Mouse (Mus musculus) kidney, adult 9 months (tissue): ENCODE measurements around the gene Kazn.

Experiments
- DNase-seq: peaks from one replicate; pipeline ENCODE4 v3.0.0; 2022

Gene Kazn

GRCm38 (mm10) chr4:142240874-142241273, 1.7 kb upstream of the Kazn start:
- no peak for DNase-seq

DNA sequence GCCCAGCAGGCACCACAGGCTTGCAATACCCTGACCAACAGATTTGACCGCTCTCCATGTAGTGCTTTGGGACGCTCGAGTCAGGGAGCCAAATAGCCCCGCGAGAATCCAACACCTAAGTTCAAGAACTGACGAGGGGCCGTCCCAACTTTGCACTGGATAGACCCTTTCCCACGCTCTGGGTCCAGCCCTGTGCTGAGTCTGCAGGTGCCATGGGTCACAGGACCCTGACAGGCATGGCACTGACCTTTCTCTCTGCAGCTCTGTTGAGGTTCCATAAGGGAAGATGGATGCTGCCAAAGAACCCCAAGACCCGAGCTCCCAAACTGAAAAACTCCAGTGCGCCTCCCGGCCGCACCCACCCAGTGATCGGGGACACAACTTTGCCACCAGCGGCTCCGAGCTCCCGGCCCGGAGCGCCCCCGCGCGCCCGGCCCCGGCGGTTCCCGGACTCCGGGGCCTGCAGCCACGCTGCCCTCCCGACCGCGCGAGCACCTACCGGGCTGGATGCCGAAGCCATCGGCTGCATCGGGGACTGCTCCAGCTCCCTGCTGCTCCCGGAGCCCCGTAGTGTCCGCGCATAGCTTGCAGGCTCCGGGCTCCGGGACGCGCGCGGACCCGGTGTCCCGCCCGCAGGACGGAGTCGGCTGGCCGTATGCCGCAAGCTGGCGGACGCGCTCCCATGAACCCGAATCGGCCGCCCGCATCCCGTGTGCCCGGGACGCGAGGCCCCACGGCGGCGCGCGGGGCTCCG, 538 bp downstream of the Kazn start:
- DNase-seq, result peak; percentile 74

DNA sequence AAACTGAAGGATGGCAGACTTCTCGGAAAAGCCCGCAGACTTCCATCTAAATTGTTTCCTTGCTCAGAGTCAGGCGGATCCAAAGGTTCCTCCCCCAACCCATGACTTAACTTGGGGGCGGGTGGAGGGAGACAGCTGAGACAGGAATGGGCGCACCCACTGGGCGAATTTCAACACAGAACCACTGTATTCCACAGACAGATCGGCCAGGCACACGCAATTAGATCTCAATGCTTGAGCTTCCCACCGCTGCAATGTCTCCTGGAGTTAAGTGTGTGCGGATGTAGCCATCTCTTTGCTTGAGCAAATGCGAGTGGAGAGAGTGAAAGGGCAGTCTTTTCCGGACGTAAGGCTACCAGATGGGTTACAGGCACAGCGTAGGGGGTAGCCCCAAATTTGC, 1.2 kb downstream of the Kazn start:
- DNase-seq, result peak; percentile 71

- DNase-seq, result no peak
These were observed 2.5 kb downstream of the Kazn start for GRCm38 (mm10) chr4:142236681-142237080.

GRCm38 (mm10) chr4:142235426-142235825, 3.8 kb downstream of the Kazn start:
- DNase-seq, result no peak

- DNase-seq, result no peak
These were observed 4.4 kb downstream of the Kazn start for GRCm38 (mm10) chr4:142234828-142235227.

- no peak for DNase-seq
These were observed 10.2 kb downstream of the Kazn start for GRCm38 (mm10) chr4:142228821-142229575.

DNA sequence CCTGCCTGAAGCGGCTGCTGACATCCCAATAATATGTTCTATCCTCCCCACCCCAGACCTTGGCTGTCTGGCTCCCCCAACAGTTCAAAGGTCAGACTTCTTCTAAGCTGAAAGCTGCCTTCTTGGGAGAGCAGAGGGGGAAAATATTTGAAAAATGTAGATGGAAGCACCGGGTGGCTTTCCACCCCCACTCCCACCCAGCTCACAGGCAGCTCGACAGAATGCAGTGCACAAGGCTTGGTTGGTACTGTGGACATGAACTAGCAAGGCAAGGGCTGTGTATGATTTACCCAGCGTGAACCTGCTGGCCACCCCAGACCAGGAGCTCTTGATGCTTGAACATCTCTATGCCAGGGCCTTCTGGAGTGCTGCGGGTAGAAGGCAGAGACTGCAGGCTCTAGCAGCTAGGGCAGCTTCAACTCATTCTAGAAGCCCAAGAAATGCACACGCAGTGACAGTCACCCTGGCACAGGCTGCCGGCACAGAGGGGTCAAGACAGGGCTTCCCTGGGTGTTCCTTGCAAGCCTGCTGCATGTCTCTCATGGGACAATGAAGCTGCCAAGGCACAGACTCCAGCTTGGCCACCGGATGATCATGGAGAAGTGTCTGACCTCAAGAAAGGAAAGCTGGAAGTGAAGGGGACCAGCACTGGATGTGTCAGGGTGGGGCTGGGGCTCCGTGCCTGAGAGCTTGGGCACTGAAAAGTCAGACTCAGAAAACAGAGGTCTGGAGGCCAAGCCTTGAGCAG, 15.1 kb downstream of the Kazn start:
- peak; percentile 78 for DNase-seq

GRCm38 (mm10) chr4:142222385-142222784, 16.8 kb downstream of the Kazn start:
- no peak for DNase-seq

DNA sequence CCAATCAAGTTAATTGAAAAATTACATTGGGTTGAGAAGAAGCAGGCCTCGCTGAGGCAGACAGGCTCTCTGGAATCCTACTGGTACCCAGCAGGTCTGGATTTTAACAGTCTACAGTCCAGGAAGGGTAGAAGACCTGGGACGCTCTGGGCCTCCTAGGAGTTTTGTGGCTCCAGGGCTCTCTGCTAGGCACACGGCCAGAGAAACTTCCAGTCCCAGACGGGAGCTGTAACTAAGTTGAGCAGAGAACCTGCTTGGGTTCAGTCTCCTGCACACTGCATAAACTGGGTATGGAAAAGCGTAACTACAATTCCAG, 17.5 kb downstream of the Kazn start:
- no peak for DNase-seq

- DNase-seq, result peak; percentile 71
These were observed 18.0 kb downstream of the Kazn start for GRCm38 (mm10) chr4:142221025-142221756.

- no peak for DNase-seq
These were observed 20.2 kb downstream of the Kazn start for GRCm38 (mm10) chr4:142218997-142219396.

DNA sequence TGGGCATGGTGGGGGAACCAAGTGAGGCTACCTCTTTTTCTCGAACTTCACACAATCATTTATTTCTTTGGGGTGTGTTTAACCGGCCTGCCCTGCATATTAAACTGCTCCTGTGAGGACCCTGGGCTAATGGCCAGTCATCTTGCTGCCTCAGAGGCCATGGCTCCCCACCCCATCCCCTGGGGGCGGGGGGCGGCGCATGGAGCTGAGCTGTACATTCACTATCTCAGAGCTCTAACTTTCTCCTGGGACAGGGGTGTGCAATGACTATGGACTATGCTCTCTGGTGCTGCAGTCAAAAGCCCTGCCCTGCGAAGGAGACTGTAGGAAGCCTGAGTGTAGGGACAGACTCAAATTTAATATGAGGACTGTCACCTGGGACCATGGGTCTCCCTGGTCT, 22.2 kb downstream of the Kazn start:
- no peak for DNase-seq

DNA sequence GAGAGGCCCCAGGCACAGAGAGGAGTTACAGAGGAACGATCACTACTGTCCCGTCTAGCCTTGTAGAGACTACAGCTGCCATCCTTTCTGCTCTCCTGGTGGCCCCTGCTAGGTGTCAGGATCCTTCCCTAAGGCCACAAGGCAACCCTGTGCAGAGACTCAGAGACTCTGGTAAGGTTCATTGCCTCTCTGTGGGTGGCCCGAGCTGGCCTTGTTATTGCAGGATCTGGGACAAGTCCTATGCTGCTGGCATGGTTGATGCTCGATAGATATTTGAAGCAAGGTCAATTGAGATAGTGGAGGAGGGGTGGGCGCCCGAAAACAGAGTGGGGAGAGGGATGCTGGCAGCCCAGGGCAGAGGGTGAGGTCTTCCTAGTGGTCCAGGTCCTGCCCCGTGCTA, 23.4 kb downstream of the Kazn start:
- DNase-seq, result peak; percentile 73

- no peak for DNase-seq
These were observed 24.7 kb downstream of the Kazn start for GRCm38 (mm10) chr4:142214532-142214931.

- DNase-seq, result peak; percentile 89
These were observed 26.8 kb downstream of the Kazn start for GRCm38 (mm10) chr4:142212425-142212824.

DNA sequence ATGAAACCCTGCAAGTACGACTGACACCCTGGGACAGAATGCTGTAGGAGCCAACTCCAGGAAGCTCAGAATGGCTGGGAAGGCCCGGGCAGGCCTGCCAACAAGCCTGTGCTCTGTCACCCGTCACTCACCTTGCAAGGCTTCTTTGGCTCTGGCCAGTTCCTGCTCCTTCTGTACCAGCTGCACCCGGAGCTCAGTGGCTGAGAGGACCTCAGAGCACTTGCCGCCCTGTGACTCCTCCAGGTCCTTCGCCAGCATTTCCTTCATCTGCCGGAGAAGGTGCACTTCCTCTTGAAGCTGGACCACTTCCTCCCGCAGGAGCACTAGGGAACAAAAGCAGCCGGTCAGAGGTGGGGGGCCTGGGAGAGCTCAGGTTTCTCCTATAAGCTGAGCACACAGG, 29.3 kb downstream of the Kazn start:
- DNase-seq, result peak; percentile 64

DNA sequence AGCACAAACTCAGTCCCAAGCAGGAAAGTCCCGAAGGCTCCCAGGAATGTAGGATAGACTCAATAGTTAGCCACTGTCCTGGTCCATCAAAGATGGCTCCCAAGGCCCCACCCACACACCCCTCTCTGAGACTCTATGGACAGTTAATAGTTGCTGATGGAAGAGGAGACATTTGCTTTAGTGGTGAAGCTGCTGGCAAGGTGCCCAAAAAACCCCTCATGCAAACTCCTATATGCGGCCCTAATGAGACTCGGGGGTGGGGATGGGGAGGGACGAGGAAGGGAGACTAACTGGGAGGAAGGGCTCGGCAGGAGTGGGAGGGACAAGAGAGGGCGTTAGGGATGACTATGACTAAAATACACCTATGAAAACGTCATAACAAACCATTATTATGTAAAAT, 29.7 kb downstream of the Kazn start:
- no peak for DNase-seq

DNA sequence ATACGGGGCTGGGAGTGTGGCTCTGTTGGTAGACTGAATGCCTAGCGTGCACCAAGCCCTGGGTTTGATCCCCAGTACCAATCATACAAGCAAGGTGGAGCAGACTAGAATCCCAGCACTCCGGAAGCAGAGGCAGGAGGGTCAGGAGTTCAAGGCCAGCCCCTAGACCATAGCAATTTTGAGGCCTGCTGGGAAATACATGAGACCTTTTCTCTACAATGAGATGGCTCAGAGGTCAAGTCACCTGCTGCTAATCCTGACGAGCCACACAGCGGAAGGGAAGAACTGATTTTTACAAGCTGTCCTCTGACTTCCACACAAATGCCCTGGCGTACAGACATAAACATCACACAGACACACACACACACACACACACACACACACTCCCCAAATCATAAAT, 33.5 kb downstream of the Kazn start:
- no peak for DNase-seq

DNA sequence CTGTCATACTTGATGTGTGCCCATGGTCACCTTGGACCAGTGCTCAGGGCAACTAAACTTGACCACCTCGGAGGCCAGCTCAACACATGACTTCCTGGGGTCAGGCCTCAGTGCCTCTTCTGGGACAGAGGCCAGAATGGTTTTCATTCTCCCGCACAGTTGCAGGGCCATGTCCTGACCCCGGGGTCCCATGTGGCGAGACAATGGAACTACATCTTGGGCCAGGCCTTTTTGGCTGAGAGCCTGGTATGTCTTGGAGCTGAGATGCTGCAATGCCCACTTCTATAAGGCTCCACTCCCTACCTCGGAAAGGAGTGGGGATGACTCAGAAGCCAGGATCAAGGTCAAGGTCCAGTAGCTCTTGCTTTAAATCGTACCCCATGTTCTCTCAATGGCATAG, 42.6 kb downstream of the Kazn start:
- peak; percentile 94 for DNase-seq

- peak; percentile 95 for DNase-seq
These were observed 45.4 kb downstream of the Kazn start for GRCm38 (mm10) chr4:142193780-142194179.

- DNase-seq, result peak; percentile 94
These were observed 46.0 kb downstream of the Kazn start for GRCm38 (mm10) chr4:142193151-142193578.

DNA sequence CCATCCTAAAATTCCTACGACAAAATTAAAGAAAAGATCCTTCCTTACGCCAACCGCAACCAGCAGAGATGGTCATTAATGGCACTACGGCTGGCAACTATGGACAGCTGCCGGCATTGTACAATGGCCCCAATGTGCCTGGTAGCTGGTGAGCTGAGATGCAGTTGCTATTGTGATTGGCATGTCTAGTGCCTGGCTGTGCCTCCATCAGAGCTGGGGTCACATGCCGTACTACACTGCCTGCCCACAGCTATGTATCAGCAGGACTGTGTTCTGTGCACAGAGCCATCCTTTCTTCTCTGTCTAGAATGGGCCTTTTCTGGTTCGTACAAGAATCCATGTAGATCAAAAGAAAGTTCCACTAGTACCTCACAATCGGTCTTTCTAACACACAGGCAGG, 49.2 kb downstream of the Kazn start:
- DNase-seq, result no peak
